Mouse (Mus musculus) heart, postnatal 4 days (tissue): ENCODE measurements around the gene Mark4. TPM values are rescaled to one million over a fixed set of nuclear protein-coding genes. Genes with fewer than 3 reads are reported as not detected.
A peak's percentile ranks its signal among the peaks of the same experiment; 100 is the strongest.

Experiments
- DNase-seq: peaks from one replicate; pipeline ENCODE4 v3.0.0; 2021
- total RNA-seq, 2 experiments: library from RNA; stranded (reverse); gene quantifications; 2 replicates each; pipeline ENCODE4 v1.2.3; 2021

The Mark4 gene
- total RNA-seq, 2 experiments from 2014 or later = 28.8 to 30.3 TPM

DNA sequence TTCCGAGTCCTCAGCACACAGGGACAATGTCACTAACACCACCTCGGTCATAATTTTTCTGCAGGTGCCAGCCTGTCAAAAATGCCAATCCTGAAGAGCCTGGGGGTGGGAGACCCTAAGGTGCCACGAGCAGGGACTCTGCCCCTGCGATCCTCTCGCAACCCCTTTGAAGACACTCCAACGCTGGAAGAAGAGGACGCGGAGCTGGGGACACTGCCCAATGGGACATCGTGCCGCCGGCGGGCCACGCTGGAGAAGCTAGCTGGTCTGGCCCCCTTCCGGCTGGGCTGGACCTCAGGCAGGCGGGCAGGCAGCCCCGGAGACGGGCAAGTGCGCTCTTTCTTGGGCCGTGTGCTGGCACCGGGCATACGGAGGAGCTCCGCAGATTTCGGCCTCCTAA lies 10.8 kb upstream of the Mark4 start:
- DNase-seq = no peak

DNA sequence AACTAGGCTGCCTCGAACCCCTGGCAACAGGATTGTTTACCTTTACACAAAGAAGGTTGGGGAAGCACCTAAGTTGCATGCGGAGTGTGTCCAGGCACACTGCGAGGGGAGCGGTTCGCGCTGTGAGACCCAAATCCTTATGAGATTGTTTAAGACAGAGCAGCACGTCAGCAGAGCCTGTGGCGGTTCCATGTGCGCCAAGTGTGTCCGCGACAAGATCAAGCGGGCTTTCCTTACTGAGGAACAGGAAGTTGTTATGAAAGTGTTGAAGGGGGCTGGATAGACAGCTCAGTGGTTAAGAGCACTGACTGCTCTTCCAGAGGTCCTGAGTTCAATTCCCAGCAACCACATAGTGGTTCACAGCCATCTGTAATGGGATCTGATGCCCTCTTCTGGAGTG lies 9.7 kb upstream of the Mark4 start:
- no peak for DNase-seq

DNA sequence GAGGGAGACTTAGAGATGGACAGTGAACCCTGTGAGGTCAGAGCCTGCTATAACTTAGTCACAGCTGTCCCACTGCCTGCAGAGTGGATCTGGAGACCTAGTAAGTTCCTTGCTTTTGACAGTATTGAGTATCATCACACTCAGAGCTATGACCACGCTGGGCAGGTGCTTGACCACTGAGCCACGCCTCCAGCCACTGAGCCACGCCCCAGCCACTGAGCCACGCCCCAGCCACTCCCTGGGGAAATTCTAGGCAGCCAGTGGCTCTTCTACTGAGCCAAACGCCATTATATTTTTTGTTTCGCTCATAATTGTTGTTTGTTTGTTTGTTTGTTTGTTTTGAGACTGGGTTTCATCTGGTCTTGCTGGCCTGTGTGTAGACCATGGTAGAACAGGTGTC lies 9.0 kb upstream of the Mark4 start:
- no peak for DNase-seq

DNA sequence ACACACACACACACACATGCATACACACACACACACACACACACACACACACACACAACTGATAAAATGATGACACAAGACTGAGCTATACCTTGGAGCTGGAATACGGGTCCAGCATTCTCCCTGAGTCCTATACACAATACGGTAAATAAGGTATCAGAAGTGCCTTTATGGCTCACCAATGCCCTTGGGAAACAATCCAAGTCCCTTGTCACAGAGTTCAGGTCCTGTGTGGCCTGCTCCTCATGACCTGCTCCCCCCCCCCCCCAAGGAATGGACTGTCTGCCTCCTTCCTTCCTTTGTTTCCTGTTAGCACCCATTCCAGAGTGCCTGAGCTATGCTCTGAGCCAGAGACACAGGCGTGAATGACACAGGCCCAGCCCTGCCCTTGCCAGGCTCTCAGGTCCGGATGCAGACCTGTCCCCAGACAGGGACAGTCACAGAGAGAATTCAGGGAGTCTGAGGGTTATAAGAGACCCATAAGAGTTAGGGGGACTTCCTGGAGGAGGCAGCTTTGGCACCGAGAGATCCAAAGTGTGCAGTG lies 8.1 kb upstream of the Mark4 start:
- no peak for DNase-seq

DNA sequence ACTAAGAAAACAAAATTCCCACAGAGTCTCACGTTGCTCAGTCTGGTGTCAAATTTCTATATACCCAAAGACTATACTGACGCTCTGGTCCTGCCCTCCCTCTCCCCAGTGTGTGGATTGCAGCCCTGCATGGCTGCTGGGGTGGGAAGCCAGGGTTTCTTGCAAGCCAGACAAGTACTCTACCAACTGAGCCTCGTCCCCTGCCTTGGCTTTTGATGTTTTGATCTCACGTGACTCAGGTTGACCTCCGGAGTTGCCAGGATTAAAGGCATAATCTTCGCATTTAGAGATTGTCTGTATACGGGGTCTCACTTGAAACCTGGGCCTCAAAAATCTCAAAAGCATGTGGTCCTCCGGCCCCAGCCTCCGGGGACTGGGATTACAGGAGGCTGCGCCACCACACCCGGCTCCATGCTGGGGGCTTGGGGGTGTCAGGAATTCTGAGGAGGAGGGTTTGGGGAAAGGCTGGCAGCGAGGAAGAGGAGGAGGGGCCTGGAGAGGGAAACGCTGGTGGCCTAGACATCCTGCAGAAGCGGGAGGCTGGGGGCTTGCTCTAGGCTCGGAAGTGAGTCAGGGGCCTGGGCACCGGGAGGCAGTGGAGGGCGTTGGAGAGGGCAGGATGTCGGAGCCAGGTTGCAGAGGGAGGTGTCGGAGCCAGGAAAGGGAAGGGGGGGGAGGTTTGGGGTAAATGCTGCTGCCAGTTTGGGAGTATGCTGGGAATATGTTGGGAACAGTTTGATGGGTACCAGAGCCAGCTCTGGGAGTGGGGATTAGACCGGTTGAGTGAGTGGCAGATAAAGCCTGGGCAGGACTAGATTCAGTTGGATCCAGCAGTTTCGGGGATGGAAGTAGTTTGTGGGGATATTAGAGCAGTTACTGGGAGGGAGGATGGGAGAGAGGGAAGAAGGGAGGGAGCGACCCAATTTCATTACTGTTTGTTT lies 6.0 kb upstream of the Mark4 start:
- no peak for DNase-seq

DNA sequence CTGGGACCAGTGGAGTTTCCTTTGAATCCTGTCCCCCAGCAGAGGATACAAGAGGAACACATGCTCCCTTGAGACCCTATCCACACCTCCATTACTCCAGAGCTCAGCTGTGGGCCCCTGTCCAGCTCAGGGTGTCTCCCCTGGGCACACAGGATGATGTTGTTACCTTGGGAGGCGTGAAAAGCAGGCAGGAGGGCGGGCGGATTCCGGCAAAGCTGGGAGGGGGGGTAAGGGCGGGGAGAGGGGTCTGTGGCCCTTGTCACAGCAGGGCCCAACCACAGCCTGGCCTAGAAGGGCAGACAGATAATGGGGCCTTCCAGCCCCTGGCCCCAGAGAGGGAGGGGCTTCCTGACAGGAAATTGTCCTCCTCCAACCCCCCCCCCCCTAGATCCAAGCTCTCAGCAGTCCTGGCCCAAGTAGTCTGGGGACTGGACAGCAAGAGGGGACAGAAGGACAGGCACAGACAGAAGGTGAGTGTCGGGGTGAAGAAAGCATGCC lies 4.3 kb upstream of the Mark4 start, which contains the start of gene Exoc3l2:
Exoc3l2 (plus strand) TSS at position 448 of the 498 bp plus-strand sequence.
- DNase-seq = no peak

DNA sequence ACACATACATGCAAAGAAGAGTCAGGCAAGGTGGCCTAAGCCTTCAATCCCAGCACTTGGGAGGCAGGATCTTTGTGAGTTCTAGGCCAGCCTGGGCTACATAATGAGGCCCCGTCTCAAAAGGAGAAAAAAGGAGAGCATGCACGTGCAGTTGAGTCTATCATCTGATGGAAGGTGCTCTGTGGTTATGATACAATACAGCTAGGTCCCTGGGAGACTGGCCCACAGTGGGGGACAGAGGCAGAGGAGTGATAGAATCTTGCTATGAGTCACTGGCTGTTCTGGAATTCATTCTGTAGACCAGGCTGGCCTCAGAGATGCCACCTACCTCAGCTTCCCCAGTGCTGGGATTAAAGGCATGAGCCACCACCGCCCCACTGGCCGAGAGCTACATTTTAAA lies 3.8 kb upstream of the Mark4 start:
- DNase-seq = no peak

DNA sequence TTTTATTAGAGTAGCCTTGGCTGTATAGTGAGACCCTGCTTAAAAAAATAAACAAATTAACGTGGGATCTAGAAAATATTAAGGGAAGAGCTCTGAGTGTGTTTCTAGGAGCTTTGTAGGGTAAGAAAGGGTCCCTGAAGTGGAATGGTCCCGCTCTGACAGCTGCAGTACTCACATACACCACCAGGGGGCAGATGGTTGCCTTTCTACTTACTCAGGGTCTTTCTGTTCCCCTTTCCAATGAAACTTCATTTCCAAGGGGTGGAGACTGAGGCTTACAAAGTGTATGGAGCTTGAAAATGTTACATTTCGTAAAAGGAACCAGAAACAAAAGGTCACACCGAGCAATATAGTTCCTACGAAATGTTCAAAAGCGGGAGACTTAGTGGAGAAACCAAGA lies 2.9 kb upstream of the Mark4 start:
- peak; percentile 88 for DNase-seq

DNA sequence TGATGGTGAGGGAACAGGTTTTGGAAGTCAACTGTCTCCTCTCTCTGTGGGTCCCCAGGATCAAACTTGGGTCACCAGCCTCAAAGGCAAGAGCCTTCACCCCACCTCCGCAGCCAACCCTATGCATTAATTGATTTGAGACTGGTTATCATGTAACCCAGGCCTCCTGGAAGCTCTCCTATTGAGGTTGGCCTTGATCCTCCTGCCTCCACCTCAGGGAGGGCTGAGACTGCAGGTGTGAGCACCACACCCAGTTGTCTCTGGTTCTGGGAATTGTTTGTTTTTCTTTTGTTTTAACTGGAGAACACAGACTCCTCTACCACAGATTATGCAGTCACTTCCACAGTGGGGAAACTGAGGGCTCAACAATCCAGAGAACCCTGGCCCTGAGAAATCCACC lies 1.9 kb upstream of the Mark4 start:
- no peak for DNase-seq

DNA sequence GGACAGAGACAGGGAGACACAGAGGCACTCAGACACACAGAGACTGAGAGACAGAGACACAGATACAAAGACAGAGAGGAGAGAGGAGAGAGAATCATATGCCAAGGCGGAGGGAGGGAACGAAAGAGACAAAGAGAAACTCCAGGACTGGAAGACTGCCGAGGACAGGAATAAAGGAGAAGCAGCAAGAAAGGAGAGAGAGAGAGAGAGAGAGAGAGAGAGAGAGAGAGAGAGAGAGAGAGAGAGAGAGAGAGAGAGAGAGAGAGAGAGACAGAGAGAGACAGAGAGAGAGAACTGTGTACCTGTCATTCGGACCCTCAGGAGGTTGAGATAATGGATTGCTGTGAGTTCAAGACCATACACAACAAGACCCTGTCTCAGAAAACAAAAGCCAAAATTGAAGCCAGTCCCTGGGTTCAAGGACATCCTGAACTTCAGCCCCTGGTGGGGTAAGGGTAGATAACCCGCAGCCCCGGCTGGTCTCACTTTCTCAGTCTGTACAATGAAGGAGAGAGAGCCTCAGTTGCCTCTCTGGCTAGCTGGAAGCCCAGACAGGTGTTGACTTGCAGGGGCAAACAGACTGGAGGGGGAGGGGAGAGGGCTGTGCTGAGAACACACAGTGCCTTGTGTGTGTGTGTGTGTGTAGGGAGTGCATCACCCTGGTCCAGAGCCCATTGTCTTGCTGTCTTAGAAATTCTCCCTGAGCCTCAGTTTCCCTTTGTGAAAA lies 686 bp upstream of the Mark4 start:
- no peak for DNase-seq

DNA sequence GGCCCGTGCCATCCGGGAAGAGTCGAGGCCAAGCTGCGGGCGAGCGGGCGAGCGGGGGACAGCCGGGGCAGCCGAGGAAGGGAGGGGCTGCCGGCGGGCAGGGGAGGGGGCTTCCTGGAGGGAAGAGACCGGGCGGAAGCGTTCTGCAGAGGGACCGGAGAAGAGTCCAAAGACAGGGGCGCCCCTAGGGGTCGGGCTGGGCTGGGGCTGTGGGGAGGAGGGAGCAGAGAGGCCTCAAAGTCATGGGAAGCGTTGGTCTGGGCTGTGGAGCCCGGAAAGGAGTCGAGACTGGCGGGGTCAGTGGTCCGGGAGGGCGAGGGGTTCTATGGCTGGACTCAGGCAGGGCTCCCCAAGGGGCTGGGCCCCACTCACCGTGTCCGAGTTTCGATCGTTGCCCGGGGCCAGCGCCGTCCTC lies 542 bp downstream of the Mark4 start:
- peak; percentile 81 for DNase-seq

DNA sequence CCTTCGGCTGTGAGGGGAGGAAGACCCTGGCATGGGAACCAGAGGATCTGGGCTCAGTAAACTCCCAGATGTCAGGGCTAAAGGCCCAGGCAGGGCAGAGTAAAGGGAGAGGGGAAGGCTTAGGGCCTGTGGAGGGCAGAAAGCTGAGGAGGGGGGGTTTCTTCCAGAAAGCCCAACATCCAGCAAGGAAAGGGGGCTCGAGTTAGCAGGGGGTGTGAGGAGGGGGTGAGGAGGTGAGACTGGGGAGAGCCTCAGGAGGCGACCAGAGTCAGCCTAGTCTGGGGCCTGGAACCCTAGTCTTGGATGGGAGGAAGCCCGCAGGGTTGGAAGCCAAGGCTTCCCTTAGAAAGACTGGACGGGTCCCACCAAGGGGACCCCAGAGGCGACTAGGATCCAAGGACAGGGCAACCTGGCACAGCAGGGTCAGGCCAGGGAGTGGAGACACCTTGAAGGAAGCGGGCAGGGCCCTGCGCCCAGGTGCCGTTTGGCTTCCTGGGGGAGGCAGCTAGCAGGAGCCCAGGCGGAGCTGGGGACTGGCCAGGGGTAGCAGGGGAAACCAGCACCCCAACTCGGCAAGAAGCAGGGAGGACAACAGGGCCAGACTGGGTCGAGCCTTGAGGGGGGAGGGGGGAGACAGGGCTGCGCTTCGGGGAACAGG lies 1.1 kb downstream of the Mark4 start:
- DNase-seq = no peak

DNA sequence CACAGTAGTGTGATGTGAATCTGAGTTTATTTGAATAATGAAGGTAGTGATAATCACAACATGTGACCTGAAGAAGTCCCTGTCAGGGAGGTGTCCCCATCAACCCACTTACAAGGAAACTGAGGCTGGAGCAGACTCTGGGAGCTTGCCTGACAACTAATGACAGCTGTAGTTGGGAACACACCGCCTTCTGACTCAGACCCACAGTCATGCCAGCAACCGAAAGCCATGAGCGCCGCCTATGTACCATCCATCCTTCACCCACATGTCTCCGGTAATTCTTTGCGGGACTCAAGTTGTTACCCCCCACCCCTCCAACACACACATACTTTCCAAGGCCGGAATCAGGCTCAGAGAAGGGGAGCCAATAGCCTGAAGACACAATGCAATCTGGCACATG lies 2.0 kb downstream of the Mark4 start:
- no peak for DNase-seq

DNA sequence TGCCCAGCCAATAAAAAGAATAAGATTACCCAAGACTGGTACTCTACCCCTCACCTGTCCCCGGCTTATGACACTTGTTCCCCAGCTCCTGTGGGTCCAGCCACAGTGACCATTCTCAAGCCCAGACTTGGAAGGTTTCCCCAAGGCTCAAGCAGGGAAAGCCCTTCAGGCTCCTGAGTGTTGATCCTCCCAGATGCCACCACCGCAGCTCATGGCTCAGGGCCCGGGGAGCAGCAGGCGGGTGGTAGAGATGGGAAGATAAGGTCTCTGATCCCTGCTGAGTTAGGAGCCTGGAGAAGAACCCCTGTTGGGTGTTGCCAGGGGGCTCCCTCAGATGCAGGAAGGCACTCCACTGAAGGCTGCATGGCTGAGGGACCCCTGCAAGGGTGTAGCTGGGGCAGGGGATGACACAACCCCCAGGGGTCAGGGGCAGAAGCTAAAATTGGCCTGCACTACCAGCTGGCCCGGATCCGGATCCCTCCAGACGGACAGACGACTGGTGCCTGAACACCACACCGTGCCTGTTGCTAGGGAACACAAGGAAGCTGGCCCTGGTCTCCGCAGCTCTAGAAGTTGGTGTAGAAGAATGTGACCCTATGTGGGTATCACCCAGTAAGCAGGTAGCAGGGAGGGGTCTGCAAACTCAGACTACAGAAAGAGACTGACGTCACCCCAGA lies 2.7 kb downstream of the Mark4 start:
- no peak for DNase-seq

DNA sequence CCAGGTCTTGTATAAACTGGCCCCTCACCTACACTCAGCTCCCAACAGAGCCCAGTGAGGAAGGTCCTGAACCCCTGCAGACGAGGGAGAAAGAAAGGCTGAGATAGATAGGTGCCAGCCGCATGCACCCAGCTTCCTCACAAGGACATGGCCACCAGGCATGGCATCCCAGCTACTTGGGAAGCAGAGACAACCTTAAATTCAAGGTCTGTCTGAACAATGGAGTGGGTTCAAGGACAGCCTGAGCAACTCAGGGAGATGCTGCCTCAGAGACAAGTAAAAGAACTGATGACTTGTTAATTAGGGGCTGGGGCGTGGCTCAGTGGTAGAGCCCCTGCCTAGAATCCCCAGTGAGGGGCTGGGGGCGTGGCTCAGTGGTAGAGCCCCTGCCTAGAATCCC lies 3.4 kb downstream of the Mark4 start:
- no peak for DNase-seq

DNA sequence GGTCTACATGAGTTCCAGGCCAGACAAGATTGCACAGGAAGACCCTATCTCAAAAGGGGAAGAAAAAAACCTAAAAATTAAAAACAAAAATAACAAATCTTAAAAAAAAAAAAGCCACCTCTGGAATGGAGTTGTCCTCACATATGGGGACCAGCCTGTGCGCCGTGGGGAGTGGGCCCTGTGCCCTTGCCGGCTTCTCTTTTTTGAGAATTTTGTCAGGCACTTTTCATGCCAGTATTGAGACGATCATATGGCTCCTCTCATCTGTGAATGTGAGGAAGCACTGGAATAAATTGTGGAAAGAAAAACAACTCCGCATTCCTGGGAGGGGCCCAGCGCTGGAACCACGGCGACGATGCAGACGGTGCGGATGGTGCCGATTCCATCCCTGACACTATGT lies 9.5 kb downstream of the Mark4 start:
- no peak for DNase-seq

DNA sequence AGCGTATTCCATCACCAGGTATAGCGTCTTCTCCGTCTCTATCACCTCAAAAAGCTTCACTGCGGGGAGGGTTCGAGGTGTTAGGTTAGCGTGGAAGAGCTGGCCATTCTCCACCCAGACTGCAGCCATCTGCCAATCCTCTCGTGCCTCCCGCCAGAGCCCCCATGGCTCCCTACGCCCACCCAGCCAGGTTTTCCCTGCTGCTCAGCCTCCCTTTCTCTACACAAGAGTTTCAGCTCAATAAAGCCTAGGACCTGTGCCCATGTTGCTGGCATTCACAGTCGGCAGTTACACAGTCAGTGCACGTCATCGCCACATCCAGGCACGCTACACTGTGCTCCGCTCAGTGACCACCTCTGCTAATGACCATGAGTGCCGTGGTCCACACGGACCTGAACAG lies 10.9 kb downstream of the Mark4 start:
- no peak for DNase-seq

DNA sequence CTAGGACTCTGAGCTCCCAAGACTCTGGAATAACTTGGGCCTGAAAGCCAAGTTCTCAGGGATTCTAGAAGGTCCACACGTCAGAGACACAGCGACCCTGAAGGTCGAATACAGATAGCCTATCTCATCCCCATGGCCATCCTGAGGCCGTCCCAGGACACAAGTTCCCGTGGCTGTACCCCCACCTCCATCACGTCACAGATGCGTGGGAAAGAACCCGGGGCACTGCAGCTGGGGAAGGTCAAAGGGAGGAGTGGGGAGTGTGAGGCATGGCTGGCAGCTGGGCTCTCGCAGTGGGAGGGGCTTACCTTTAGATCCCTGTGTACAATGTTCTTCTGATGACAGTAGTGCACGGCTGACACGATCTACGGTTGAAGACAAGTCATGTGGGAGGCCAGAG lies 13.8 kb downstream of the Mark4 start:
- DNase-seq = no peak

DNA sequence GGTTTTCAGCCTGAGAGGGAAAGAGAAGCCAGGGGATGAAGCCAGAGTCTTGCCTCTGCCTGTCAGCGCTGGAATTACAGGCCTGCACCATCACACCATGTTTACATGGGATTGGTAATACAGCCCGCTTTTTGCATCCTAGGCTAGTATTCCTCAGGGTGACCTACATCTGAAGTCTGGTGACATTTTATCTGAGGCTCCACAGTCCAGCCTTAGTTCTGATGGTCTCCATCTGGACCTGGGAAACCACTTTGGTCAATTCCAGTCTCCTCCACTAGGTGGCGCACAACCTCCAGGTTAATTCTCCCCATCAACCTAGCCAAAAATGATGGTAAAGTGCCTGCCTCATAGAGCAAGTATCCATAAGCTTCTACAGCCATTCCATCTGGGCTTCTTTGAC lies 15.3 kb downstream of the Mark4 start:
- peak; percentile 94 for DNase-seq

DNA sequence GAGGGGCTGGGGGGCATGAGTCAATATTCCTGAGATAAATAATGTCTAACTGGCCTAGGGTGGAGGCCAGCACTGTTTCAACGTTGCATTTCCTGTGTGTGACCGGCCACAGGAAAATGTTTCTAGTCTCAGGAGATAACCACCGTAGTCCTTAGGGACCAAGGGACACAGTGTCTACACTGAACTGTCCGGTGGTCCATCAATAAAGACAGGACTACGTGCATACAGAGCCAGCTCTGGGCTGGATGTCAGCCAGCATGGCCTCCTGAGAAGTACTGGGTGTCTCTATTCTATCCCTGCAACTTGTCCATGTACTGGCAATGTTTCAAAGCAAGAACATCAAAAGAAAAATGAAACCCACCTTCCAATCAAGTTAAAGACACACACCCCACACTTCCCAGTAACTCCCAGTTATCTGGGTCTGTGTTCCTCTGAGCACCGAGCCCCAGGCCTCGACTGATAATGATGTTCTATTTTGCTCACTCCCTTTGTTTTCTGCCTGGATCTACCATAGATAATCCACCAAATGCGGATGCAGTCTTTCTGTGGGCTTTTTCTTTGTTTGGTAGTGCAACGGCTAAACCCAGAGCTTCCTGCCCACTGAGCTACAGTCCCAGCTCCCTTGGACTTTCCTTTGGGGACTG lies 17.1 kb downstream of the Mark4 start:
- no peak for DNase-seq

DNA sequence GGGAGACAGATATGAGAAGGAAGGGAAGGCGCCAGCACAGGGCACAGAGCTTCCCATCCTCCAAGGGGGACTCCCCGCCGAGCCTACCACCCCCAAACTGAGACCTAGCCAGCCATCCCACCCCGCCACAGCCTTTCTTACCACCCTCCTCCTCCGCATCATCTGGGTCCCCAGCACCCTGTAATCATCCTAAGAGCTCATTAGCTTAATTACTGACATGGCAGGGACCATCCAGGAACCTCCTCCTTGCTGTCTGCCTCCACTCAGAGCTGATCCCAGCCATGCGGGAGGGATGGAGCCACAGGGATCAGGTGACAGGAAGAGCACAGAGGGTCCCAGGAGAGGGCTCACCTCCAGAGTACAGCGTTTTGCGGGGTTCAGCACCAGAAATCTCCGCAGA lies 21.6 kb downstream of the Mark4 start:
- DNase-seq = no peak

DNA sequence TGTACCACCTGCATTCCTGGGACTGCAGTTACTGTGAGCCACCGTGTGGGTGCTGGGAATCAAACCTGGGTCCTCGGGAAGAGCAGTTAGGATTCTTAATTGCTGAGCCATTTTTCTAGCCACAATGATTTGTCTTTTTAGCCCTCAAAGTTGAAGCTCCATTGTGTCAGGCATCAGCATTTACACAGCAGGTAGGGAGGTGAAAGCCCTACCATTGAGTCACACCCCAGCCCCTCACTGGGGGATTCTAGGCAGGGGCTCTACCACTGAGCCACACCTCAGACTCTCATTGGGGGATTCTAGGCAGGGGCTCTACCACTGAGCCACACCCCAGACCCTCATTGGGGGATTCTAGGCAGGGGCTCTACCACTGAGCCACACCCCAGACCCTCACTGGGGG lies 22.3 kb downstream of the Mark4 start:
- no peak for DNase-seq
